Mouse (Mus musculus) A20 (cell line): ENCODE measurements around the gene Rhob.
A peak's percentile ranks its signal among the peaks of the same experiment; 100 is the strongest.

Source experiments
- DNase-seq: peaks from one replicate; pipeline ENCODE4 v3.0.0-alpha.2; 2011; ENCODE audit warnings: low read depth, low spot score

Gene Rhob

DNA sequence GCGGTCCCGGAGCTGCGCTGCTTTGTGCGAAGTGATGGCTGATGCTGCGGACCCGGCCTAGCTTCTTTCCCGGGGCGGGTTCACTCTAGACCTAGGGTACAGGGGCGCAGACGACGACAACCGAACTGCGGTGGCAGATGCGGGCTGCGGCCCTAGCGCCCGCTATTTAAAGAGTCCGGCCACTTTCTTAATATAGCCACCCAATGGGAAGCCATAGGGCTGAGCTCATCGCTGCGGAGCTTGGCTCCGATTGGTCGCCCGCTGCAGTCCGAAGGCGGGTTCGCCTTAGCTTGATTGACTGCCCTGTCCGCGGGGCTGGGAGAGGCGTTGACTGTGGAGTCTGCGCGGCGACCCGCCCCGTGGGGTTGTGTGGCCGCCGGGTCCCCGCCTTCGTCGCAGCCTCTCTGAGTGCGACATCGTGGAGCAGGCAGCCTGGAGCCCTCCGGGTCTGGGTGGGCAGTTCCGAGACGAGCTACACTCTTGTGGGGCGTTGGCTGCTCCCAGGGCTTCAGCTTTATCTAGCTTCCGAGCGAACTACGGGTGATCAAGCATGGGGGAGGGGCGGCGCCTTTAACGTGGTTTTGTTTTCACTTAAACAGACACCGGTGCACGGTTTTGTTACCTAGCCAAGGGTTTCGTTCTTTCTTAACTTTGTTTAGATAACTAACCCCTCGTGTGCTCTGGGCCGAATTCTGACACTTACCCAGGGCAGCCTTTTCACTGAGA, at the start of gene Rhob:
Gene Rhob, minus strand, starts transcription at position 139 of the 726 bp plus-strand sequence.
- DNase-seq = peak; percentile 98

DNA sequence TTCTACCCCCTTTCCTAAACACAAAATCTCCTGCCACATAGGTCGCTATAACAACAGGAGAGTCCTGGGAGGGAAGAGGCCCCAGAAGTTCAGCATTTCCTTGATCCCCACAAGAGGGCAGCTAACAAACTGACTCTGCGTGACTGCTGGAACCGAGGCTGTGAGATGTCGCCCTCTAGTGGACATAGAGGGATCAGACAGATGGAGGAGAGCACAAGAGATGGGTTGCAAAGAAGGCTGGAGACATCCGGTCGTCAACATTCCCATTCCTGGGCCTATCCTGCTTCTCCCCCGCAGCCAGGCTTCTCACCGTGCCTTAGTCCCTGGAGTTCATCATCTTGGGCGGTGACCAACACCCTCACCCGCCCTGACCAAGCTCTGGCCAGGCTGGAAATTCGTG, 47.5 kb upstream of the Rhob start:
- peak; percentile 87 for DNase-seq

DNA sequence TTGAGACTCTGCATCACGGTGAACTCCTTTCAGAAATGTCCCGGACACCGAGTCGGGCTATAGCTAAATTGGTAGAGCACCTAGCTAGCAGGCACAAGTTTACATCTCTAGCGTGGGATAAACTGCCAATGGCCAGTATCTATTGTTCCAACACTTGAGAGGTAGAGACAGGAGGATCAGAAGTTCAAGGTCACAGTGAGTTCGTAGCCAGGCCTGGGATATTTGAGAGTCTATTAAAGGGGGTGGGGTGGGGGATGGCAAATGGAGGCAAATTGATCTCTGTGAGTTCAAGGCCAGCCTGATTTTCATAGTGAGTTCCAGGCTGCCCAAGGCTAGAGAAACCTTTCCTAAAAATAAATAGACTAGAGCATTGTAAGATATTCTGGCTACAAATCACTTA, 47.0 kb upstream of the Rhob start:
- no peak for DNase-seq

DNA sequence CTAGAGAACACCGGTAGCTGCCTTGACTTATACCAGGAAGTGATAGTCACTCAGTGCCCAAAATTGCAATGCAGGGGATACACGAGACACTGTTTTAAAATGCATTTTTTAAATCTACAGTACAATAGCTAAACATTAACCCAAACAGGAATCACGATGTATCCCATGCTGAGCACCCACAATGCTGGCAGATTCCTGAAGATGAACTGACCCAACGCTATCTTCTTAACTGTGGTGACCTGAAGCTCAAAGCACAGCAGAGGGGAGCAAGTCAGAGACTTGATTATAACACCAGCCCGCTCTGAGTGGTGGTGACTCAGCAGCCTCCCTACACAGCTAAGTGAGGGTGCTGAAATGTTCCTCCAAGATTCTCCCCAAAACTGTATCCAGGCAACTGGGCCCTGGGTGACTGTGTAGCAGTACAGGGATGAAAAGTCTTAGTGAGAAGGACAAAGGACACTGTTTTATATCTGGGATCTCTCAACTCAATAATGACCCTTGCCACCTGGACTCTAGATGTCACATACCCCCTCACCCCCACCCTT, 45.3 kb upstream of the Rhob start:
- no peak for DNase-seq

DNA sequence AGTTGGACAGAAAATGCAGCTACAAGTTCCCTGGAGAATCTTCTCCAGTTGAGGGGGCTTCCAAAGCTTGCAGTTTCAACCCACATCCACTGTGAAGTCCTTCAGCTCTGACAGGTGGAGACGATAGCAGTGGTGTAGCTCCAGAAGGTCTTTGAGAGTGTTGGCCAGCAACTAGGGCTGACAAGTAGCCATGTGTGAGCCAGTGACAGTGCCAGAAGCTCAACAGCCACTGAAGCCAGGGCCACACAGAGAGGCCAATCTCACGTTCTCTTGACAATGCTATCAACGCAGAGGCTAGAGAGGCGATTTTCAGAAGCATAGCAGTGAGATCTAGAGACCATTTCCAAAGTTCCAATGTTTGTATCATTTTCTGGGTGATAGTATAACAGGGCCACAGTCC, 42.6 kb upstream of the Rhob start:
- DNase-seq = no peak

DNA sequence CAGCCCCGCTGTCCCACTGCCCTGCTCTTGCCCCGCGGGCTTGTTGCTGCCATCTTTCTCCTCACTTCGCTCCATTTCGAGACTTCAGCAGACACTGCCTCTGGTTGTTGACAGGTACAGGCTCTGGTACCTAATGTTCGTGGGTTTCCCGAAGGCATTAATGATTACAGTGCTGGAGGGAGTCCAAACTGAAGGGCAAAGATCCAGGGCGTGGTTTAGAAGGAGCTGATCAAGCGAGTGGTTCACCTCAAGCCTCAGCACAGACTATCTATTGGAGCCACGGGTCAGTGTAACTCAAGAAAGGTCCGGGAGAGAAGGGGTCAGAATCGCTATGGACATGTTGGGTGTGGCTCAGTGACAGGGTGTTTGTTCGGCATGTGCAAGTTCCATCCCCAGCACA, 39.7 kb upstream of the Rhob start:
- DNase-seq = no peak

DNA sequence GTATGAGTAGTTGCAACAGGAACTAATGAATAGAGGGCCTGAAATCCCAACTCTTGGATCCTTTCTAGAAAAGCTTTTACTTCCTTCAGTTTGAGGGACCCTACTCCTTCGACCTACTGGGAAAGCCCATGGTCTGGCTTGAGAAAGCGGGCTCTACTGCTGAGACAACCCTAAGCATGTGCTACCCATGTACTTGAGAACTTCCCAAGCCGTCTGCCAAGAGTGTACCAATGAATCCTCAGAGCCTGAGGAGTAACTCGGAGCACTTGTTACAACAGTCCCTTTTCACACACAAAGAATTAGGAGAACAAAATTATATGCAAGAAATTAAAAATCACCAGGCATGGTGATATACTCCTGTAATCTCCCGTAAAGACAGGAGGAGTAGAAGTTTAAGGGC, 37.5 kb upstream of the Rhob start:
- DNase-seq = no peak

DNA sequence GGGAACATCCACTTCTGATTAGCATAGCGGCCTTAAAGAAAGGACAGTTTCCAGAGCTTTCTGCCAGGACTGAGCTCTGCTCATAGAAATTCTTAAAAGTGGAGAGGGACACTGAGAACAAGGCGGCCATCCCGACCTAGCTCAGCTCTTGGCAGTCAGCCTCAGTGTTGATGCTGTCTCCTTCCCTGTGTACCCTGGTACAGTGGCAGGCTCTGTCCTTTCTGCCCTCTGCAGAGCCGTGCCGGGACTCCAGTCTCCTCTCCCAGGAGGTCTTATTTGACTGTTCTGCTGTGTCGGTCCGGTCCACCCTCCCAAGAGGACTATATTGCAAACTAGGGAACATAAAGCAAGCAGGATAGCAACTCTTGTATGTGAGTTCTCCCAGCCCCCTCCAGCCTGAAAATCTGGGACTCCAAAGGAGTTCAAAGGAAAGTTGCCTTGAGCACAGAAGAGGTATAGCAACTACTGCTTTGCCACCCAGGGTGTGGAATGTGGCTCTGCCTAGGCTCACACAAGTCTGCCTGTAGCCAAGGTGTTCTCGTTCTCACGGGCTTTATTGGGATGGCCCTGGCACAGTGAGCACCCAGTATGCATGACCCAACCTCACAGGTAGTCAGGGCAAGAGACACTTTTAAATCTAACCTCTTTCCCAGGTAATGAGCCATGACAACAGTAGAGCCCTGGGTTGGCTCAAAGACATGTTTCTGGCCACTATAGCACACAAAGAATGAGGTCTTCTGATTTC, 36.6 kb upstream of the Rhob start:
- no peak for DNase-seq

DNA sequence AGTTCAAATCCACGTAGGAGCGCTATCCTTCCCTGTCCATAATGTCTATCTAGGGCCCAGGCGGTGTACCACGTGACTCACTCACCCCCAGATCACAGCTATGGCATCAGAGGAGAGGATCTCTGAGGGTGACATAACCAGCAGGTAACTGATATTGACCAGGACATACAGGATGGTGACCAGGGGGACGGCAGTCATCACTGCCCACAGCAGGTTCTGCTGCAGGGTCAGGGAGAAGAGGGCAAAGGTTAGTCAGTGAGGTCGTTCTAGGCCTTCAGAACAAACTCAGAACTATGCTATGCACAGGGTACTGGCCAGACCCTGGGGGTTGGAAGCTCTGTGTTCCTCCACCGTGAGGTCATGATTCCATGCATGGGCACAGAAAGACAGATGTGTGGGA, 35.8 kb upstream of the Rhob start:
- no peak for DNase-seq

DNA sequence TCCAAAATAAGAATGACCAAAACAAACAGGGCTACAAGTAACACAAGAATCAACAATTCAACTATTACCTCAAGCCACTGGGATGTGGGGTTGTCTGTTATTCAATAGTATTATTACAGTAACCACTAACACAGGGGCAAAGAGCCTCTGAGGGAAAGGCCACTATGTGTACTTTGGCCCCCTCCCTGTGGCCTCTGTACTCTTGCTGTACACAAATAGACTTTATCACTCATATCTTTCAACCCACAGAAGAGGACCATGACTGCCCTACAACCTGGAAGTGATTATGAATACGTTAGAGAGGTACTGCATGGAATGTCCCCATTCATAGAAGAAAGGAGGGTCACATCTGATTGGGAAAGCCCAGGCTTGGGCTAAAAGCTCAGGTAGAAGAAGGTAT, 35.1 kb upstream of the Rhob start:
- DNase-seq = no peak

DNA sequence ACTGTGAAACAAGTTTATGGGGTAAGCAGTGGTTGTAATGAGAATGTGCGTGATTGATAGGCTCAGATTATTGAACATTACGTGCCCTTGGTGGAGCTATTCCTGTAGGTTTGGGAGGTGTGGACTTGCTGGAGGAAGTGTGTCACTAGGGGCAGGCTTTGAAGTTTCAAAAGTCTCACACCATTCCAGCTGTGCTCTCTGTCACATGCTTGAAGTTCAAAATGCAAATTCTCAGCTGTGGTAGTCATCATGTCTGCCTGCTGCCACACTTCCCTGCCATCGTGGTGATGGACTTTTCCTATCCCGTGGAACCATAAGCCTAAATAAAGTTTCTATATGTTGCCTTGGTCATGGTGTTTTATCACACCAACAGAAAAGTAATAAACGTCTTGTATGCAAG, 28.0 kb upstream of the Rhob start:
- DNase-seq = peak; percentile 32

DNA sequence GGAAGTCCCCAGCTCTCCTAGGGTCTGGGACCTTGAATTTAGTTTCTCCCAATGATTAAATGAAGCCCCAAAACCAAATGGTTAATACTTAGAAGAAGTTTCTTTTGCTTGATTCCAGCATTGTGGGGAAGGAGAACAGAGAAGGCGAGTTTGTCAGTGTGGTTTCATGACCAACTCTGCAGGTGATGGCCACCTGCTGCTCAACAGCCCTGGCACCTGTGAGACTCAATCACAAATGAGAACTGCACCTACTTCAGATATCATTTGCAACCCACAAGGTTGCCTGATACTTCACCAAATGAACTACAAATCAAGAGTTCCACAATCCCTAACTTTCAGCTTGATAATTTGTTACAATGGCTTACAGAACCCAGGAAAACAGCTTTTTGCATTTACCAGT, 27.4 kb upstream of the Rhob start:
- DNase-seq = peak; percentile 42

DNA sequence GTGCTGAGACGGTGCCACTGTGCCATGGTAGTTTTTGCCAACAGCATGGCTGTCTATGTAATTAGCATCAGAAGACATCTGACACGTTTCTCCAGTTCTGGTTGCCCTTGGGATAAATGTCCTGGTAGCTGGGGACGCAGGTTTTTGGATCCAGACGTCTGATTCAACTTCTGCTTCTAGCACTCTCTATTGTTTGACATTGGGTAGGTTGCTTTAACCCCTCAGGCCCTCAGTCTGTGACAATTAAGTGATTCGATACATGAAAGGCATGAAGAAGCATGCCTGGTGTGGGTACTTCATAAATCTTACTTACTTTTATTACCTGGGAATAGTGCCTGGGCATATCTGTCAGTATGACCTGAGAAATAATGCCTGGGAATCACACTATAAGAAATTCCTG, 24.3 kb upstream of the Rhob start:
- DNase-seq = no peak

DNA sequence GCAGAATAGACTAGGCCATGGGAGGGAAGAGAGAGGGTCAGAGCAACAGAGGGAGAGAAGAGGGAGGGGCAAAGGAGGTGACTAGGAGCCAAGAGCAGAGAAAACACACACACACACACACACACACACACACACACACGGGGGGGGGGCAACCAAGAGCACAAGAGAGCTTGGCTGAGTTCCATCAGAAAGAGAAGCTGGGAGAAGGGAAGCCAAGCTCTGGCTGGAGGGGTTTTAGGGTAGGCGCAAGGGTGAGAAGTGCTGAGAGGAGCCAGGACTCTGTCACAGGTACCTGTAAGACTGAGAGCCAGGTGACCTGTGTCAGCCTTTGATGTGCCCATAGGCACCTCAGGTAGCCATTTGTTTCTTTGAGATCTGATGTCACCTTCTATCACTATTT, 22.9 kb upstream of the Rhob start:
- no peak for DNase-seq

DNA sequence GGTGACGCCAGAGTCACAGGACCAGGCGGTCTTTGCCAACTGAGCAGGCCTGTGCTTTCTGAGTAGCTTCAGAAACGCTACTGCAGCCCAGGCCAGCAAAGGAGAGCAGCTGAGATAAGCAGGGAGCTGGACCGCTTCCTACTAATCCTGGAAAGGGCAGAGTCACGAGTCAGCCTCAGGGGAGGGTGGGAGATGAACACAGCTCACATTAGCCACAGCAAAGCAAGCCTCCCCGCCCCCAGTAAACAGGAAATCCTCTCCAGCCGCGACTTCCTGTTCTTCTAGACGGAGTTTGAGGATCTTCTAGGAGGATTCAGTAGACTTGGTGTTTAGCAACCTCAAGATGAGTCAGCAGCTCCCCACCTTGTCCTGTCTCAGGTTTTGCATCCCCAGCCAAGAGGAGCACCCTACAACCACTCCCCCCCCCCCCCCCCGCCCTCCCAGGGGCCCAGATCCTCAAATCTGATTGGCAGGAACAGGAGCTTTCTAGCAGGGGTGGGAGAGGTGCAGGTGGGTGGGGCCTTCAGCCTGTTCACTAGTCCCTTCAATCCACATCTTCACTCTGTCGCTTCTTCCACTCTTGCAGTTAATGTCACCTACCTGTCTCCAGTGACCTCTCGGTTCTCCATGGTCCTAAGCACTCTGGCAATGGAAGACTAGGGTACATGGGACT, 21.7 kb upstream of the Rhob start:
- DNase-seq = peak; percentile 57

DNA sequence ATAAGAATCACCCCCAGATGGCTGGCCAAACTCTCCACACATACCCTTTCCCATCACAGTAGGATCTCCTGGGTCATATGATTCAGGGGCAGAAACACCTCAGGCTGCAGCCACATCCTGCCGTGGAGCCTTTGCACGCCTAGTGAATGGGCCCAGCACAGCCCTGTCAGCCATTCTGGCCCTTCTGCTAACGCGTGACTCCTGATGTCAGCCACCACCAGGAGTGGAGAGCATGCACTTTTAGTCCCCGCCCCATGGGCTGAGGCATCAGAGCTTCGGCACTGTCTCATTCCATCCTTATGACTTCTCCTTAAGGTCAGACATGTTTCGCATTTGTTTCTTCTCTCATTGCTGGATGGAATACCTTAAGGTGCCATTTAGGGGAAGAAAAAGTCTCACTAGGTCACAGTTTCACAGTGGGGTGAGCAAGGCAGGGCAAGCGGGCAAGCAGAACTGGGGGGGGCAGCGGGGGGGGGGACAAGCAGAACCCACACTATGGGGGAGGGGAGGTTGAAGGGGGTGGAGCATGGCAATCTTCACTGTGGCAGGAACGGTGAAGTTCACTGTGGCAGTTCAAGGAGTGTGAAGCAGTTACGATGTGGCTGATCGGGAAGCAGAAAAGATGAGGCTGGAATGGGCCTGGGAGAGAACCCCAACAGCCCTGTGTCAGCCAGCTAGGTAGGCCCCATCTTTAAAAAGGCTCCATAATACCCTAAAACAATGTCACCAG, 19.8 kb upstream of the Rhob start:
- DNase-seq = no peak

DNA sequence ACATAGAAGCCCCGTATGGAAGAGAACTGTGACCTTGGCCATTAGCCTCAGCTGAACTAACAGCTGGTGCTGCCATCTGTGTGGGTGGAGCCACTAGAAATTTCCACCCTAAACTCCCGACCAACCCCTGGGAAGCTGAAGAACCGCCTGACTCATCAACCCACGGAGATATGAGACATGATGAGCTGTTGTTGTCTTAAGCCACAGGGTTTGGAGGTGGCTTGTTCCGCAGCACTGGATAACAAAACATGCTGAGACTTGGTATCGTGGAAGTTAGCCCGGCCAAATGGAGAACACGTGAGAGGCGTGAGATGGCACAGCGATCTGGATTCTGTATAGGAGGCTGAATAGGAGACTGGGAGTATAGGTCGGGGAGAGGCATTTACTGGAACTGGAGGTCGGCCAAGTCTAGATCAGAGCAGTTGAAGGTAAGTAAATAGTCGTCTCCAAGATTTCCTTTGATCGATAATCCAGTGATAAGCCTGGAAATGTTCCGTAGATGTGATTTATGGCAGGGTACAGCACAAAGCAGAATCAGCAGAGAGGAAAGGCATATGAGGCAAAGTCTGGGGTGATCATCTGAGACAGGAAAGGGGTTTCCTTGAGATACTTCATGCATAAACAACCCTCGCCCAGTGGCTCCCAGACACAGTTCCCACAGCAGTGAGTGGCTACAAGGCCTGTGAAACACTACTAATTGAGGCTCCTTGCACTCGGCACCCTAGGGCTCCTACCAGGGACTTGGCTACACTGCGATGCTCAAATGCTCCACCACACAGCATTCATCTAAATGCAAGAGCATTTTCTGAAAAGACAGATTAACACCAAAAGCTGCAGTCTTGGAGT, 11.5 kb upstream of the Rhob start:
- no peak for DNase-seq

DNA sequence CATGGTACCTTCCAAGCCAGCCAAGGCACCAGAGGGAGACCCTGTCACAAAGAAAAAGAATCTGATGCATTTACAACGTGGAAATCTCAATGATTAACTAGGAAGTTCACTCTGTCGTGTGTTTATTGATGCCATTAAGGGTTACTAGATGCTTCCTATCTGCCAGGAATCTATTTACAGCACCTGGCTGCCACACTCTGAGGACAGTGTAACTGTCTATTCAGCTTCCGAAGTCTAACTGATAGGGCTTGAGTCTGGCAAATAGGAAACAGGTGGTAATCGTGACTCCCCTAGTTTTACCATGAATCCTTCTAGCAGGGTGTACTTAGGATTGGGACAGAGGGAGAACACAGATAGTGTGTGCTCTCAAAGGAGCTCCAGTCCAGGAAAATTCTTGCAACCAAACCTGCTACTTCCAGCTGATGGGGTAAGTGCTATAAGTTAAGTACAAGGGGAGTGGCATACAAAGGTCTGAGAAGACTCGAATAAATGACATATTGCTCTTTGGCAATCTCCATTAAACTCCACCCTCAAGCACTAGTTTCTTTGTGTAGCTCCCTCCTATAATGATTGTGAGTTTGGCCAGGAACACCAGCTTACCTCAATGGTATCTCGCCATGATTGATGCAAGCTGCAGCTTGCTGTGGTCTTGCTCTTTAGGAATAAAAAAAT, 10.6 kb upstream of the Rhob start:
- no peak for DNase-seq

DNA sequence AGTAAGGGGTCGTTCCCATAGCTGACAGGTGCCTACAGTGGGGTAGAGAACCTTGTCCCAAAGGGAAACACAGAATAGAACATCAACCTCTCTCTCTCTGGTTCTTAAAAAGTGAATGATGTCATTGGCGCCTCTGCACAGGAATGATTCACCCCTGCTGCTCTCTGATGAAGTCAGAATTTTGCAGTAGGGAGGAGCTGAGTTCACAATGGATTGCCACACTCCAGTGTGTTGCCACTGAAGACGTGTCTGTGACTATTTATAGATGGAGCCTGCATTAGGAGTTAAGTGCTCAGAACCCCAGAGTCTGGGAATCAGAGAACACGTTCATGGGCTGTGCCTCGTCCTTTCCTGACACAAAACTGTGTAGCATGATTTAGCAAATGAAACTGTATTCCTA, 9.9 kb upstream of the Rhob start:
- no peak for DNase-seq

DNA sequence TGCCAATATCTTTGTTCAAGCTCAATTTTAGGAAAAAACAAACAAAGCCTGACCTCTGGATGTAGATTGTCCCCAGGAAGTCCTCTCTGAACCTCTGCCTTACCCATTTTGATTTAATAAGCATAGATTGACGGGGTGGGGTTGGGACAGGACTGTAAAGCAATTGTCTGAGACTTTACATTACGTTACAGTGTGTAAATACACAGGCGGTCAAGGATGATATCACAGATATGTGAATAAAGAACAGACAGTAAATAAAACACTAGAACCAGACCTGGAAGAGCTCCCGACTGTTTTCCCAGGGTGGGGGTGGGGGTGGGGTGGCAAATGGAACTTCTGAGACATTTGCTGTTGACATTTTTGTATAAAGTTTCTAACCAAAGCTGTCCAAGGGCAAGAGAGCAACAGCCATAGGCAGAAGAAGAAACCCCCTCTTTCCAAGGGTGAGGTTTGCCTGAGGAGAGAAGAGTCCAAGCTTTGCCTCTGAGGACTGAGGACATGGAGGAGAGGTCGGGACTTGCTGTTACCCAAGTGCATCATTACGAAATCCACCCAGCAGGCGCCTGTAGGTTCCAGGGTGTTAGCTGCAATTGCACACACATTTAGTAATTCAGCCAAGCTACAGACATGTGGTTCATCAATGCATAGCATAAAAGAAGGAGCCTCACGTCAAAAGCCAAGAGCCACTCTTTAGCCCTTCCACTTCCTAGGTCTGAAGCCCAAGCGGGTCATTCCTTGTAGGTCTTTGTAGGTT, 7.3 kb upstream of the Rhob start:
- DNase-seq = no peak
